Mouse (Mus musculus) hindbrain, embryonic 14.5 days (tissue): ENCODE measurements at regions not wholly inside any gene's neighbourhood (a gene's known extent, or its start where the extent isn't known, plus 50 kb on each side); places are given as distances from the start of the nearest gene placed in this dataset.

Source experiments
- ATAC-seq: fragments of 200-750 bp; cut with Nextera tagmentation; 2 replicates; pipeline ENCODE4 v1.8.0; 2017; ENCODE audit warnings: moderate number of reproducible peaks, mild to moderate bottlenecking, moderate TSS enrichment, moderate library complexity; ENCODE audit not compliant: low FRiP score
- DNase-seq: peaks from one replicate; pipeline ENCODE4 v3.0.0-alpha.2; 2015; ENCODE audit warnings: low spot score
- H3K27ac ChIP-seq: fragments of 300-500 bp; sonication (generic); 2 replicates; pipeline ENCODE4 v1.5.1; 2014; ENCODE audit warnings: mild to moderate bottlenecking, moderate library complexity
- H3K27me3 ChIP-seq: fragments of 300-500 bp; sonication (generic); 2 replicates; pipeline ENCODE4 v1.6.1; 2014; ENCODE audit warnings: mild to moderate bottlenecking, low read length, mixed read lengths; ENCODE audit not compliant: control insufficient read depth, insufficient read depth
- H3K36me3 ChIP-seq: fragments of 300-500 bp; sonication (generic); replicated peaks from 2 replicates; pipeline ENCODE4 v1.6.1; 2014; ENCODE audit not compliant: control insufficient read depth, insufficient read depth
- H3K4me1 ChIP-seq: fragments of 300-500 bp; sonication (generic); replicated peaks from 2 replicates; pipeline ENCODE4 v1.6.1; 2014; ENCODE audit warnings: antibody characterized with exemption, low read length, mixed read lengths; ENCODE audit not compliant: control insufficient read depth, insufficient read depth
- H3K4me2 ChIP-seq: fragments of 300-500 bp; sonication (generic); replicated peaks from 2 replicates; pipeline ENCODE4 v1.6.1; 2014; ENCODE audit warnings: mild to moderate bottlenecking, moderate library complexity
- H3K4me3 ChIP-seq: fragments of 300-500 bp; sonication (generic); replicated peaks from 2 replicates; pipeline ENCODE4 v1.5.1; 2014; ENCODE audit warnings: mild to moderate bottlenecking, low read length
- H3K9ac ChIP-seq: fragments of 300-500 bp; sonication (generic); 2 replicates; pipeline ENCODE4 v1.6.1; 2014
- H3K9me3 ChIP-seq: fragments of 300-500 bp; sonication (generic); 2 replicates; pipeline ENCODE4 v1.6.1; 2016; ENCODE audit warnings: low read length; ENCODE audit not compliant: control insufficient read depth
- WGBS: fragments of 180-500 bp; shearing (Covaris S2); extraction: QIAGEN DNeasy Blood & Tissue Kit; methylation state at CpG from one replicate; pipeline ENCODE4 v1.1.7; 2014; 5-methylcytosine and 5-hydroxymethylcytosine counted together

DNA sequence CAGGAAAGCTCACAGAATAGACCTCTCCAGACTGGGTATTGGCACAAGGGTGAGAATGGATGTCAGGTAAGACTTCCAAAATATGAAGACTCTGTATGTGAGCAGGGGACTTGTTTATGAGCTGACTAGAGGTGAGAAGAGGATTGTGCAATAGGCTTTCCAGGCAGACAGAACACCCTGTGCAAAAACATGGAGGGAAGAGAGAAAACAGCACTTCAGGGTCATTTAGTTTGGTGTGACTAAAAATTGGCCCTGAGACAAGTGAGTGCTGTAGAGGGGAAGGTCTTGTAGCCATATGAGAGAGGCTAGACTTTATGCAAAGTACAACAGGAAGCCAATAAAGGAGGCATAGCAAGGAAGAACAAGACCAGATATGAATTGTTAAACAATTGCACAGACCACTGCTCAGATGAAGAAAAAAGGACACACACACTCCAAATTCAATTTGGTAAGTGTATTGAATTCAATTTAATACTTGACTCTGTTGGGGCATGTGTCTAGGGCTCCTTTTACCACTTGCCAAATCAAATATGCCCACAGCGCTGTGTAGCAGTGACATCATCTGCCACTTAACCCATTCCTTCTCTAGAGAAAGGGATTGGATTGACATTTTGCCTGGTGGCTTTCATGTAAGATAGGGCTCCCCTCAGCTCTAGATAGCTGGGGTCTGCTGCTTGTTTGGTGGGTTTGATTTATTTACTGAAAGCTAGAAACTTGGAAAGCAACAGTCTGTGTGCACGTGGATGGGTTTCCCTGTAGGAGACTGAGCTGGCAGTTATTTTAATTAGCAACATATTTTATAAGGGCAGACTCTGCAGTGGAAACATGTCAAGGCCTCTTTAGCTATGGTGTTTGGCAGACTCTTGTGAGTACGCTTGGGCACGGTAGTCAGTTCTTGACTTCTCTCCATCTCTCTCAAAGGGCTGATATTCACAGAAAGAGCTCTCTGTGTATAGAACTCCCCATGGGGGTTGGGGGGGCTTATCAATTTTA is 501.1 kb upstream of the Gm26657 start:
- Histone ChIP-seq H3K27me3 (no peaks in the 10 kb centered on the region), H3K27ac (no peak overlapping the region), H3K9ac (no peak overlapping the region), H3K4me3 (no peak overlapping the region), H3K36me3 (no peaks in the 10 kb centered on the region), H3K9me3 (no peaks in the 10 kb centered on the region), H3K4me2 (no peak overlapping the region), H3K4me1 (no peaks in the 10 kb centered on the region)
- ATAC-seq (no peak), DNase-seq (no peak)
- 74% methylated on average over 4 of the region's 4 CpGs for WGBS

DNA sequence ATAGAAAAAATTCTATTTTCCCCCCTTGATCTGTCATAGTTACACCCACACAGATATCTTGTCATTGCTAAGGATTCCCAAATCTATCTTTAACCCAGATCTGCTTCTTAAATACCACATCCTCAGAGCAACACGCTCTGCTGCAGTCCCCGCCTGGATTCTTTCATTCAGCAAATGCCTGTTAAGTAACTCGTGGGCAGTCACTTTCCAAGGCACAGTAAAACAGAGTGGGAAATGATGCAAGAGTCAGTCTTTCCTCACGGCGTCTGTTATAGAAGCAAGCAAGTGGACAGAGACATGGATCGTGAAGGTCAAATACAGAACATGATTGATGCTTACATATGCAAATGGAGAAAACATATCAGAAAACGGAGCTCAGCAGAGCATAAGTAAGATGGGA is 508.5 kb upstream of the Gm26657 start:
- Histone ChIP-seq H3K27ac (no peak overlapping the region), H3K4me1 (no peaks in the 10 kb centered on the region), H3K36me3 (no peaks in the 10 kb centered on the region), H3K4me2 (no peak overlapping the region), H3K9me3 (no peaks in the 10 kb centered on the region), H3K27me3 (no peaks in the 10 kb centered on the region), H3K9ac (no peak overlapping the region), H3K4me3 (no peak overlapping the region)
- WGBS, result 73% methylated on average over 7 of the region's 7 CpGs
- DNase-seq (no peak), ATAC-seq (no peak)

GRCm38 (mm10) chr4:56230451-56230850 is 509.4 kb upstream of the Gm26657 start:
- DNase-seq (no peak), ATAC-seq (no peak)
- Histone ChIP-seq H3K4me3 (no peak overlapping the region), H3K4me2 (no peak overlapping the region), H3K27ac (no peak overlapping the region), H3K4me1 (no peaks in the 10 kb centered on the region), H3K36me3 (no peaks in the 10 kb centered on the region), H3K27me3 (no peaks in the 10 kb centered on the region), H3K9me3 (no peaks in the 10 kb centered on the region), H3K9ac (no peak overlapping the region)
- WGBS, result 40% methylated on average over 1 of the region's 1 CpGs

DNA sequence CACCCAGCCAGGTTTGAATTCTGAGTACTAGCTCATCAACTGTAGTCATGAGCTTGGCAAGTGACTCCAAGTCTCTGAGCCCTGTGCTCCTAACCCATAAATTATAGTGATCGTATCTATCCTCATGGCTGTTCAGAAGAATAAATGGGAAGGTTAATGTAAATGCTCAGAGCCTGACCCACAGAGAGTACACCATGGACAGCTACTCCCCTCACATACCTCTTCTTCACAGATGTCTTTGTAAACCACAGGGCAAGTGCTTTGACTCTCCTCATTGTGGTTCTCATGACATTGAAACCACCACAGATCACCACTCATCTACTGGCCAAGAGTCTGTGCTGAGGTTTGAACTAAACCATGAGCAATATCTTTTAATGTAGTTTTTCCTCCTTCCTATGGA is 513.4 kb upstream of the Gm26657 start:
- Histone ChIP-seq H3K4me3 (no peak overlapping the region), H3K36me3 (no peaks in the 10 kb centered on the region), H3K9me3 (no peaks in the 10 kb centered on the region), H3K27ac (no peak overlapping the region), H3K4me2 (no peak overlapping the region), H3K27me3 (no peaks in the 10 kb centered on the region), H3K9ac (no peak overlapping the region), H3K4me1 (0 out of 2 replicates have a peak, but pooled peaks cover 7% of the 10 kb centered on the region)
- no peak for DNase-seq
- WGBS, result 87% methylated on average over 1 of the region's 1 CpGs
- ATAC-seq, result no peak

GRCm38 (mm10) chr4:56224542-56224941 is 515.3 kb upstream of the Gm26657 start:
- ATAC-seq (no peak), DNase-seq (no peak)
- Histone ChIP-seq H3K4me3 (no peak overlapping the region), H3K27me3 (no peaks in the 10 kb centered on the region), H3K4me1 (peaks cover 11% of the 10 kb centered on the region; the same call in 1 of the 2 replicates), H3K4me2 (no peak overlapping the region), H3K36me3 (no peaks in the 10 kb centered on the region), H3K9me3 (no peaks in the 10 kb centered on the region), H3K27ac (no peak overlapping the region), H3K9ac (no peak overlapping the region)
- 37% methylated on average over 3 of the region's 3 CpGs for WGBS

GRCm38 (mm10) chr4:56222023-56222776 is 517.7 kb upstream of the Gm26657 start:
- peaks cover 11% of the 10 kb centered on the region; the same call in 1 of the 2 replicates for H3K4me1 ChIP-seq
- no peak overlapping the region for H3K27ac ChIP-seq
- no peaks in the 10 kb centered on the region for H3K9me3 ChIP-seq
- no peaks in the 10 kb centered on the region for H3K36me3 ChIP-seq
- DNase-seq (peak; percentile 26), ATAC-seq (no peak)
- H3K9ac ChIP-seq, result no peak overlapping the region
- no peaks in the 10 kb centered on the region for H3K27me3 ChIP-seq
- no peak overlapping the region for H3K4me2 ChIP-seq
- 43% methylated on average over 8 of the region's 8 CpGs for WGBS
- H3K4me3 ChIP-seq, result no peak overlapping the region

DNA sequence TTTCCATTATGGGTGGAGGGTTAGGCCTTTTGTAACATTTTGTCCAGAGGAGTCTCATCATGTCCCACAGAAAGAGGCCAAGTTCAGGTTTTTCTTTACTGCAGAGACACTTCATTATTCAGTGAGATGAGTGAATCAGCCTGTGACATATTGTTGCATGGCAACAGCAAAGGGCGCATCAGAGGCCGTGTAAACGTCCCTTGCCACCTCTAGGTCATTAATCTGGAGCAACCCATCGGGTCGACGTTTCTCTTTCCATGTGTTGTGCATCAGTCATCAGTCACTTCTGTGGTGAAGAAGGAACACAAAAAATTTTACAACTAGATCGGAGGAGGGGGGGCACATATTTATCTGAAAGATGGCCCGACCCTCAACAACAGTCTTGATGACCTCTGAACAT is 519.3 kb upstream of the Gm26657 start:
- Histone ChIP-seq H3K9ac (no peak overlapping the region), H3K27ac (no peak overlapping the region), H3K4me2 (no peak overlapping the region), H3K4me1 (peaks cover 11% of the 10 kb centered on the region; the same call in 1 of the 2 replicates), H3K4me3 (no peak overlapping the region), H3K9me3 (no peaks in the 10 kb centered on the region), H3K27me3 (no peaks in the 10 kb centered on the region), H3K36me3 (no peaks in the 10 kb centered on the region)
- DNase-seq (no peak), ATAC-seq (no peak)
- 26% methylated on average over 8 of the region's 8 CpGs for WGBS

DNA sequence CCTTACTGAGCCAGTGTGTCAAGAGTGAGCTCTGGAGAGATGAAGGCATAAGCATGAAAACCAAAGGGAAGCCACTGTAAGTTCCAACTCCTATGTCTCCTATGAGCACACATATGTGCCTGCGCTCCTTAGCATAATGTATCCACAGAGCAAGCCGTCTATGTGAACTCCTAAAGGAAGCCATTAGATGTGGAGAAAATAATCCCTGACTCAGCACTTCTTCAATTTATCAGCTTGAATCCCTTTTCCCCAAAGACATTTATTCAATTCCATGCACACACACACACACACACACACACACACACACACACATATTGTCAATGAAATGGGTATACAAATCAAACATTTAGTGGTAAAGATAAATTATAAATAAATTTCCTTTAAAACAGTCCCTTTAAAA is 530.4 kb upstream of the Gm26657 start:
- H3K9me3 ChIP-seq, result no peaks in the 10 kb centered on the region
- ATAC-seq (no peak), DNase-seq (no peak)
- no peaks in the 10 kb centered on the region for H3K4me1 ChIP-seq
- H3K27me3 ChIP-seq, result no peaks in the 10 kb centered on the region
- H3K4me3 ChIP-seq, result no peak overlapping the region
- H3K4me2 ChIP-seq, result no peak overlapping the region
- no peak overlapping the region for H3K27ac ChIP-seq
- H3K9ac ChIP-seq, result no peak overlapping the region
- H3K36me3 ChIP-seq, result no peaks in the 10 kb centered on the region
- WGBS, result 96% methylated on average over 2 of the region's 2 CpGs

DNA sequence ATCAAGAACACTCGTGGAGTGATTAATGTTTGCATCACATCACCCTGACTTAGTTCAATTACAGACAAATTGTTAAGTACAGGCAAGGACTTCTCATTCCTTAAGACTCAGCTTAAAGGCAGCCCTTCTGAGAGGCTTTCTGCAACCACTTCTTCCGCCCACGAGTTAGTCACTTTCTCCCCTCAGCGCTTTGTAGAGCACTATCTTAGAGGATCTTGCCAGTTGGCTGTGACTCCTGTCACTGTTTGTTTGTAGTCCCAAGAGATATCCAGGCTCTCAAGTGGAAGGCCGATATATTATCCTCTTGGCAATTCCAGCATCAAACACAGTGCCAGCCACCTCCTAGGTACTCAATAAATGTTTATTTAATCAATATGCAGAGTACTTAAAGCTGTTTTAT is 532.1 kb upstream of the Gm26657 start:
- Histone ChIP-seq H3K4me1 (no peaks in the 10 kb centered on the region), H3K9ac (no peak overlapping the region), H3K27ac (no peak overlapping the region), H3K4me3 (no peak overlapping the region), H3K4me2 (no peak overlapping the region), H3K27me3 (no peaks in the 10 kb centered on the region), H3K36me3 (no peaks in the 10 kb centered on the region), H3K9me3 (0 out of 2 replicates have a peak, but pooled peaks cover 5% of the 10 kb centered on the region)
- no peak for ATAC-seq
- no peak for DNase-seq
- 80% methylated on average over 5 of the region's 5 CpGs for WGBS
